Mouse (Mus musculus): ENCODE results near the gene Mkrn2.

The Mkrn2 gene

GRCm38 (mm10) chr6:115601715-115602523 is at the start of gene Mkrn2:
TSS of gene Mkrn2 (plus strand) at chr6:115601902.
- peak; percentile 92 for DNase-seq (ENCODE audit: low read depth, low spot score)

DNA sequence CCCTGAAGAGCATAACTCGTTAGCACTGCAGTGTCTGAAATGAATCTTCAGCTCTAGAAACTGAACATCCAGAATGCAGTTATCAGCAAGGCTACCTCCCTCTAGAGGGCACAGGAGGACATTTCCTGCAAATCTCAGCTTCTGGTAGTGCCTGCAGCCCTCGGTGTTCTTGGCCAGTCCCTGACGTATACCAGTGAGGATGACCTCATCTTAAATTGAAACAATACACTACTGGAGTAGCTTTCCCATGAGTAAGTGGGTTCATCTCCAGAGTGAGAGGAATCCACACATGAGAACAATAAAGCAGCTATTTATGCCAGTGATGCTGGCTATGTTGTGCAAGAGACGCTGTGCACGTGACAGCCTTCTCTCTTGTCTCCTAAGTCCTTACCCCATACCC is 46.2 kb upstream of the Mkrn2 start:
- DNase-seq (ENCODE audit: low read depth, low spot score): no peak

DNA sequence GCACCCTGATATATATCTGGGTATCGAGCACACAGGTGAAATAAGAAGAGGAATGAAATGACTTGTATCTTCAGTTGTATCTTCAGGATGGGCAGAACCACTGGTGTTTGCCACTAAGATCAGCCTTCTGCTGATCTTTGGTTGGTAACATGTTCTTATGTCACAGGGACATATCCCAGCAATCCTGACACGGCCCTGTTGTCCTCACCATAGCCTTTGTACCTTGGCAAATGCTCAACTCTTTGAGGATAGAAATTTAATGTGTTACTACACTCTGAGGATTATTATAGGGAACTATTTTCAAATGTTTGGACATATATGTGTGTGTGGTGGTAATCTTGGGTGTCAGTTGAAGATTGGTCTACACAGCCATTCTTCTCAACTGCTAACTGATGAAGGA is 43.5 kb upstream of the Mkrn2 start:
- DNase-seq (ENCODE audit: low read depth, low spot score): no peak

DNA sequence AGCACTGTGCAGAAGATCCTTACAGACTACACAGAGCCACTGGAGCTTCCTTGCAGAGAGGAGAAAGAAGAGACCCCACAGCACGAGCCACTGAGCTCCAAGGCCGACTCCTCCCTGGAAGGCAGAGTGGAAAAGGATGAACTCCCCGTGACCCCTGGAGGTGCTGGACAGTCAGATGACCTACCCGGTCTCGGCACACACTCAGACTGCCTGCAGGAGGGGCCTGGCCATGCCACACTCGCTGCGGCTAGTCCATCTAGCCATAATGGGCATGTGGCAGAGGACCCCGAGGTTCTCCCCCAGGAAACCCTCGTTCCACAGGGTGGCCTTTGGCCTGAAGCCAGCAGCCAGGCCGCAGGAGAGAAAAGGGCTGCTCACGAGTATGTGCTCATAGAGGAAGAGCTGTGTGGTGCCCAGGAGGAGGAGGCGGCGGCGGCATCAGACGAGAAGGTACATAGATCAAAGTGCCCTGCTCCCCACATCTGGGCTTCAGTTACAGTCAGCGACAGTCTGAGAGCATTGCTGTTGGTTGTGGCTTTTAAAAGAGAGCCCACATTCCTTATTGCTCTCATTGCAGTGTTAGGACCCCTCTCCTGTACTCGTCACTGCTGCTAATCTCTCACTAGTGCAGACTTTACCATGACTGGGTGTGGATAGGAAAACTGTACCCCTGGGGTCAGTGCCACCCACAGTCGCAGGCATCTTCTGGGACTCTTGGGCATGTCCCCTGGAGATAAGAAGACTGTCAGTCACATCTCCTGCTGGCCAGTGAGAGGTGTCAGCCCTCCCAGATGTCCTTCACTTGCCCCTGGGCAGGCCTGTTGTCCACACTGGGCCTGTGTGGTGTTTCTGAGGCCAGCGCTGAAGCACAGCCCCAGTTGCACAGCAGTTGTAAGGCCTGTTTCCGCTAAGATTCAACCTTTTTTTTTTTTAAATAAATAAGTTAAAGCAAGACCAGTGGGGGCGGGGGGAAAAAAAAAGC is 41.8 kb upstream of the Mkrn2 start:
- DNase-seq (ENCODE audit: low read depth, low spot score): no peak

- DNase-seq (ENCODE audit: low read depth, low spot score): no peak
These were observed 36.1 kb upstream of the Mkrn2 start for GRCm38 (mm10) chr6:115565479-115566045.

DNA sequence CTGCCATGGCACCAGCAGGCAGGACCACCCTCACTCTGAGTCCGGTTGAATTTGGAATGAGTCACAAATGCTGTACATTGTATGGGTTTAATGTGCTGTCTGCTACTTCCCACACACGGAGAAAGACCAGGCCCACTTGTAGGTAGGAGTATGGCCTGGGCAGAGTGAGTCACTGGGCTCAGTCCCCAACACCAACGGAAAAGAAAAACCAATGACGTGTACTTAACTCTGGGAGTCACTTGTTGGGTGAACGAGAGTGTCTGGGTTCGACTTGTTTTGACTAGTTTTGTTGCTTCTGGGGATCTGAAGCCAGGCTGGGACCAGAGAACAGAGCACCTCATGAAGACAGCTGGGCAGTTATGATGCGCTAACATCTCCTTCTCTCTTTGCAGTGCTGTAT is 27.5 kb upstream of the Mkrn2 start:
- no peak for DNase-seq (ENCODE audit: low read depth, low spot score)

- DNase-seq (ENCODE audit: low read depth, low spot score): no peak
These were observed 24.3 kb upstream of the Mkrn2 start for GRCm38 (mm10) chr6:115577407-115577806.

DNA sequence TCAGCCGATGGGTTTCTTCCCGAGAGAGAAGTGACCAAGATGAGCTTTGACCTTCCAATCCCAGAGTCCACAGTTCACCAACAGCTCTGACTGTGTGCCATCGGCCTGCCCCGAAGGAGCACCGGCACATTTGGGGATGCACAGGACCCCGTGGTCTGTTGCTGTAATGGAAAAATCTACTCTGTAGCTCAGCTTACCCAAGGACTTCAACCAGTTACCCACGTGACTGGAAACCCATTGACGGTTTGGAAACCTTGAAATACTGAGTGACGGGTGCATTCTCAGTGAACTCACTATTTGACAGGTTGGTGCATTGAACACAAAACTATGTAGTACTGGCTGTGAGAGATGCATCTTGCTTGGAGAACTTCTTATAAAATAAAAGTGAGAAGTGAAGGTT is 23.8 kb upstream of the Mkrn2 start:
- no peak for DNase-seq (ENCODE audit: low read depth, low spot score)

GRCm38 (mm10) chr6:115580810-115581209 is 20.9 kb upstream of the Mkrn2 start:
- no peak for DNase-seq (ENCODE audit: low read depth, low spot score)

GRCm38 (mm10) chr6:115582328-115583115 is 19.2 kb upstream of the Mkrn2 start:
- peak; percentile 70 for DNase-seq (ENCODE audit: low read depth, low spot score)

GRCm38 (mm10) chr6:115583430-115584125 is 18.1 kb upstream of the Mkrn2 start:
- no peak for DNase-seq (ENCODE audit: low read depth, low spot score)

- no peak for DNase-seq (ENCODE audit: low read depth, low spot score)
These were observed 17.5 kb upstream of the Mkrn2 start for GRCm38 (mm10) chr6:115584176-115584575.

DNA sequence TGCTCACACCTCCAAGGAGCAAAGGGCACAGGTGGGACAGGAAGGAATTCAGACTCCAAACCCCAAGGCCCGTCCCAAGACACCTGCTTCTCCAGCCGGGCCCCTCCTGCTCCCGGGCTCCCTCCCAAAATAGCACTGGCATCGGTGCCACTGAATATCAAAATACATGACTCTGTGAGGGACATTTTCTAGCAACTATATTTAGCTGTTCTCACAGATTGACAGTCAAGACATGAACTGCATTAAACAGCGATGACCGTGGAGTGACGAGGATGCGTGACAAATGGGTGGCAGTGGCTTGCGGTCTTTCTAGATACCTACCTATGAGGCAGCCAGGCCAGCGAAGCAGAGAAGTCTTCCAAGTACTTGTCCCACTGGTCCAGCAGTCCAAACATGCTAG is 15.4 kb upstream of the Mkrn2 start:
- DNase-seq (ENCODE audit: low read depth, low spot score): no peak

GRCm38 (mm10) chr6:115591692-115592359 is 9.9 kb upstream of the Mkrn2 start:
- no peak for DNase-seq (ENCODE audit: low read depth, low spot score)

DNA sequence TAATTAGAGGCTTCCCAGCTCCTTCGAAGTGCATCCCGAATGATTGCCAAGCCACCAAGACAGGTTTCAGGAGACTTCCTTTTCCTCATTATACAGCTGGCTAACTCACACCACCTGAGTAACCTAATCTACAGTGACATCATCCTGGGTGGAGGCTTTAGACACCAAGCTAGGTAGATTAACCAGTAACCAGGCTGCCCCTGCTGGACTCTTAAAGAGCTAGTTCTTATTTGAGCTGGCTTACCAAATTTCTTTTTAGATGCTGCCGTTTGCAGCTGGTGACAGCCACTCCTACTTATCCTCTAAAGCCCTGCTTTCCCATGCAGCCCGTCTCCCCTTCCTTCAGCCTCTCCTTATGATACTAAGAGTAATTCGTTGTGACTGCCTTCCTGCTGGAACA is 9.2 kb upstream of the Mkrn2 start, which contains the start of gene Mkrn2os:
Gene Mkrn2os (minus strand): TSS at position 119 of the 400 bp plus-strand sequence.
- no peak for DNase-seq (ENCODE audit: low read depth, low spot score)

- no peak for DNase-seq (ENCODE audit: low read depth, low spot score)
These were observed 8.4 kb upstream of the Mkrn2 start for GRCm38 (mm10) chr6:115593252-115593651.

DNA sequence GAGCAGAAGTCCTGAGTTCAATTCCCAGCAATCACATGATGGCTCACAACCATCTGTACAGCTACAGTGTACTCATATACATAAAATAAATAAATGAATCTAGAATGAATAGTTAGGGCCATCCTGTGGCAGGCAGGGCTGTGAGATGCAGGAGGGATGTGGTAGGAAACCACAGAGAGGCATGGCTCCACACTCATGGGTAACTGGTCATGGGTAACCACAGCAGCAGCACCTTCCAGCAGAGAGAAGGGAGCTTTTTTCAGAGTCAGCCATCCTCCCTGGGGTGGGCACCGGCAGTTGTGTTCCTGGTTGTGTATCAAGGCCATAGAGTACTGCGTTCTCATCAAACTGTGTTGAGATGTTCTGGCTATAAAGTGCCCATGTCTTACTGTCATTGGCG is 7.2 kb upstream of the Mkrn2 start:
- DNase-seq (ENCODE audit: low read depth, low spot score): no peak

GRCm38 (mm10) chr6:115595667-115596066 is 6.0 kb upstream of the Mkrn2 start:
- no peak for DNase-seq (ENCODE audit: low read depth, low spot score)

- peak; percentile 75 for DNase-seq (ENCODE audit: low read depth, low spot score)
These were observed 384 bp upstream of the Mkrn2 start for GRCm38 (mm10) chr6:115601322-115601714.

GRCm38 (mm10) chr6:115606461-115606860 is 4.8 kb downstream of the Mkrn2 start:
- DNase-seq (ENCODE audit: low read depth, low spot score): no peak
